ENCODE assay signal across 8 mouse cellular contexts in genomic region chrX:164076040-164076775, GRCm38 (mm10). TPM values are rescaled to one million over a fixed set of nuclear protein-coding genes. Genes with fewer than 3 reads are reported as not detected.
A peak's percentile ranks its signal among the peaks of the same experiment; 100 is the strongest.
DNase-seq lines count a peak whose midpoint lies in the region; ATAC-seq and TF ChIP-seq lines count a peak whose summit lies in the region.

Gene Siah1b (minus strand): TSS chrX:164076493.

- no peaks in the 10 kb centered on the region for H3K27me3 ChIP-seq in heart, embryonic 12.5 days (replicated peaks)
- no peaks in the 10 kb centered on the region for H3K27me3 ChIP-seq in kidney, postnatal 0 days (ENCODE audit: insufficient read depth, low read length)
- H3K27me3 ChIP-seq in liver, embryonic 11.5 days (replicated peaks; ENCODE audit: control insufficient read depth, insufficient read depth, low read length), result no peaks in the 10 kb centered on the region; the same call in 1 of the 2 replicates
- H3K27me3 ChIP-seq in stomach, embryonic 14.5 days (ENCODE audit: control insufficient read depth, insufficient read depth, low read length), result no peaks in the 10 kb centered on the region

- no peaks in the 10 kb centered on the region for H3K9me3 ChIP-seq in heart, embryonic 12.5 days (replicated peaks)
- H3K9me3 ChIP-seq in kidney, postnatal 0 days (replicated peaks; ENCODE audit: low read length), result no peaks in the 10 kb centered on the region
- no peaks in the 10 kb centered on the region for H3K9me3 ChIP-seq in liver, embryonic 11.5 days (ENCODE audit: control insufficient read depth, low read length)
- no peaks in the 10 kb centered on the region for H3K9me3 ChIP-seq in stomach, embryonic 14.5 days (ENCODE audit: control insufficient read depth, low read depth, low read length)

- ATAC-seq in erythroid progenitor cell, adult 5-6 weeks (replicated peaks; ENCODE audit: low FRiP score, poor library complexity, severe bottlenecking), result peak; percentile 98
- peak; percentile 99 for ATAC-seq in heart, embryonic 12.5 days (ENCODE audit: insufficient number of reproducible peaks, low FRiP score)
- ATAC-seq in kidney, postnatal 0 days (replicated peaks; ENCODE audit: low FRiP score, low read depth), result peak; percentile 99
- ATAC-seq in liver, embryonic 11.5 days (replicated peaks; ENCODE audit: low FRiP score), result peak; percentile 96
- peak; percentile 98 for ATAC-seq in stomach, embryonic 14.5 days (ENCODE audit: insufficient number of reproducible peaks, insufficient read depth, low FRiP score, low read depth)

- DNase-seq in CD4-positive helper T cell, adult 2 months (ENCODE audit: low read depth, low spot score), result peak; percentile 95
- DNase-seq in brain, embryonic 18.5 days (ENCODE audit: low read depth, low spot score), result peak; percentile 91
- peak; percentile 97 for DNase-seq in kidney, postnatal 0 days (ENCODE audit: low spot score)
- peak; percentile 82 for DNase-seq in liver, embryonic 11.5 days (ENCODE audit: low spot score)
- peak; percentile 95 for DNase-seq in naive thymus-derived CD4-positive, alpha-beta T cell, adult 2 months (ENCODE audit: low read depth)

- TF ChIP-seq CTCF in kidney, postnatal 0 days (IDR thresholded peaks at IDR 0.05; ENCODE audit: low read depth), result no peak

- peak within 1 kb of the TSS; percentile 64 for H3K9ac ChIP-seq in heart, embryonic 12.5 days
- peak within 1 kb of the TSS; percentile 61 for H3K9ac ChIP-seq in kidney, postnatal 0 days (ENCODE audit: low read depth, low read length)
- H3K9ac ChIP-seq in liver, embryonic 11.5 days (ENCODE audit: low read depth, low read length), result peak within 1 kb of the TSS; percentile 68
- peak within 1 kb of the TSS; percentile 42 for H3K9ac ChIP-seq in stomach, embryonic 14.5 days (replicated peaks; ENCODE audit: low read depth, low read length)

- H3K27ac ChIP-seq in heart, embryonic 12.5 days (ENCODE audit: poor library complexity, severe bottlenecking), result peak within 1 kb of the TSS; percentile 81; the same call in 1 of the 2 replicates
- H3K27ac ChIP-seq in kidney, postnatal 0 days, result peak within 1 kb of the TSS; percentile 86
- H3K27ac ChIP-seq in liver, embryonic 11.5 days (ENCODE audit: low read depth, low read length), result peak within 1 kb of the TSS; percentile 38; the same call in 1 of the 2 replicates
- peak within 1 kb of the TSS; percentile 66 for H3K27ac ChIP-seq in stomach, embryonic 14.5 days (ENCODE audit: low read length)

- H3K4me3 ChIP-seq in heart, embryonic 12.5 days, result peak within 1 kb of the TSS; percentile 72
- H3K4me3 ChIP-seq in kidney, postnatal 0 days (replicated peaks; ENCODE audit: low read depth, low read length), result peak within 1 kb of the TSS; percentile 54
- peak within 1 kb of the TSS; percentile 67 for H3K4me3 ChIP-seq in liver, embryonic 11.5 days (ENCODE audit: low read depth, low read length)
- peak within 1 kb of the TSS; percentile 51 for H3K4me3 ChIP-seq in stomach, embryonic 14.5 days (ENCODE audit: low read depth, low read length)

- H3K4me1 ChIP-seq in heart, embryonic 12.5 days (replicated peaks), result peaks cover 4% of the 10 kb centered on the region; the same call in 1 of the 2 replicates
- H3K4me1 ChIP-seq in kidney, postnatal 0 days (replicated peaks; ENCODE audit: insufficient read depth, low read length), result no peaks in the 10 kb centered on the region
- H3K4me1 ChIP-seq in liver, embryonic 11.5 days (replicated peaks; ENCODE audit: control insufficient read depth, insufficient read depth, low read length), result no peaks in the 10 kb centered on the region
- H3K4me1 ChIP-seq in stomach, embryonic 14.5 days (ENCODE audit: control insufficient read depth, insufficient read depth, low read length), result no peaks in the 10 kb centered on the region

- peaks cover 8% of the 10 kb centered on the region for H3K36me3 ChIP-seq in heart, embryonic 12.5 days
- H3K36me3 ChIP-seq in kidney, postnatal 0 days (ENCODE audit: insufficient read depth, low read length), result no peaks in the 10 kb centered on the region
- peaks cover 4% of the 10 kb centered on the region; the same call in 1 of the 2 replicates for H3K36me3 ChIP-seq in liver, embryonic 11.5 days (ENCODE audit: control insufficient read depth, insufficient read depth, low read length)
- no peaks in the 10 kb centered on the region for H3K36me3 ChIP-seq in stomach, embryonic 14.5 days (ENCODE audit: control insufficient read depth, insufficient read depth, low read length)

- WGBS in heart, embryonic 12.5 days, result 18% methylated on average over 51 of the region's 54 CpGs
- 32% methylated on average over 54 of the region's 54 CpGs for WGBS in kidney, postnatal 0 days
- WGBS in liver, embryonic 11.5 days, result 18% methylated on average over 51 of the region's 54 CpGs
- WGBS in stomach, embryonic 14.5 days, result 25% methylated on average over 52 of the region's 54 CpGs

- peak within 1 kb of the TSS; percentile 84 for H3K4me2 ChIP-seq in heart, embryonic 12.5 days
- H3K4me2 ChIP-seq in kidney, postnatal 0 days (ENCODE audit: low read length), result peak within 1 kb of the TSS; percentile 74
- peak within 1 kb of the TSS; percentile 71 for H3K4me2 ChIP-seq in liver, embryonic 11.5 days
- peak within 1 kb of the TSS; percentile 49 for H3K4me2 ChIP-seq in stomach, embryonic 14.5 days (replicated peaks; ENCODE audit: low read depth, low read length)

RNA-seq across cellular contexts. Expression of gene Siah1b, which starts in this region (rescaled TPM):
- 18.4 and 19.8 TPM in 2 replicates for total RNA-seq in erythroid progenitor cell, adult 5-6 weeks (2015; ENCODE audit: low replicate concordance)
- 17.2 and 20.3 TPM in 2 replicates for total RNA-seq in erythroid progenitor cell, adult 5-6 weeks (2017; ENCODE audit: low replicate concordance)
- 24.2 and 26.2 TPM in 2 replicates for polyA plus RNA-seq in heart, embryonic 12.5 days (2016; fragmentation: Nextera tagmentation; extraction: Ambion mirVana)
- 18.8 and 18.9 TPM in 2 replicates for polyA plus RNA-seq in kidney, postnatal 0 days (2015; fragmentation: Nextera tagmentation; extraction: Ambion mirVana)
- 24.0 and 29.4 TPM in 2 replicates for polyA plus RNA-seq in liver, embryonic 11.5 days (2014; fragmentation: Nextera tagmentation; extraction: Ambion mirVana)
- polyA plus RNA-seq in stomach, embryonic 14.5 days (2014; fragmentation: Nextera tagmentation; extraction: Ambion mirVana), result 24.3 and 31.9 TPM in 2 replicates

Comparison
In these comparisons a context has a peak if more than half of its experiments do, and no peak if none do; other contexts are left out.
1. Peak in every context shown above with its lines: DNase-seq, ATAC-seq, H3K4me3 ChIP-seq and H3K27ac ChIP-seq.